Mouse (Mus musculus): ENCODE measurements around the gene Atn1. TPM values are rescaled to one million over a fixed set of nuclear protein-coding genes. Genes with fewer than 3 reads are reported as not detected.
A peak's percentile ranks its signal among the peaks of the same experiment; 100 is the strongest.

Atn1 gene
- total and polyA plus RNA-seq, 3 experiments = 1.9 to 58.8 (median 58.7) TPM

- DNase-seq (ENCODE audit: low spot score) = peak; percentile 82
- Histone ChIP-seq H3K27me3 (ENCODE audit: insufficient read depth, low read length) (no peaks in the 10 kb centered on the region), H3K9me3 (replicated peaks) (no peaks in the 10 kb centered on the region), H3K4me3 (ENCODE audit: low read depth, low read length) (peak within 1 kb of the TSS; percentile 100), H3K4me1 (ENCODE audit: insufficient read depth, low read depth, low read length) (peaks cover 75% of the 10 kb centered on the region), H3K36me3 (replicated peaks) (peaks cover 84% of the 10 kb centered on the region)
- ATAC-seq (ENCODE audit: extremely low read depth, insufficient number of reproducible peaks, low FRiP score, poor library complexity, severe bottlenecking) = peak; percentile 85
- no peak for TF ChIP-seq GATA2 (IDR thresholded peaks at IDR 0.05; ENCODE audit: borderline replicate concordance, low read depth, low read length)
- TF ChIP-seq TAL1 (conservative IDR thresholded peaks at IDR 0.05; ENCODE audit: low read depth, low read length) = no peak
- TF ChIP-seq POLR2AphosphoS5 (IDR thresholded peaks at IDR 0.05; ENCODE audit: insufficient replicate concordance, low read depth, low read length) = no peak
- no peak for TF ChIP-seq GATA1 (IDR thresholded peaks at IDR 0.05; ENCODE audit: borderline replicate concordance, low read length)
- no peak for TF ChIP-seq CTCF (IDR thresholded peaks at IDR 0.05; ENCODE audit: low read depth, low read length)
Measured at GRCm38 (mm10) chr6:124711824-124712782, 44.2 kb downstream of the Atn1 start, which contains the start of the genes Emg1 and Phb2. Gene Emg1, minus strand, starts transcription at chr6:124712178. Gene Phb2, plus strand, starts transcription at chr6:124712336.

DNA sequence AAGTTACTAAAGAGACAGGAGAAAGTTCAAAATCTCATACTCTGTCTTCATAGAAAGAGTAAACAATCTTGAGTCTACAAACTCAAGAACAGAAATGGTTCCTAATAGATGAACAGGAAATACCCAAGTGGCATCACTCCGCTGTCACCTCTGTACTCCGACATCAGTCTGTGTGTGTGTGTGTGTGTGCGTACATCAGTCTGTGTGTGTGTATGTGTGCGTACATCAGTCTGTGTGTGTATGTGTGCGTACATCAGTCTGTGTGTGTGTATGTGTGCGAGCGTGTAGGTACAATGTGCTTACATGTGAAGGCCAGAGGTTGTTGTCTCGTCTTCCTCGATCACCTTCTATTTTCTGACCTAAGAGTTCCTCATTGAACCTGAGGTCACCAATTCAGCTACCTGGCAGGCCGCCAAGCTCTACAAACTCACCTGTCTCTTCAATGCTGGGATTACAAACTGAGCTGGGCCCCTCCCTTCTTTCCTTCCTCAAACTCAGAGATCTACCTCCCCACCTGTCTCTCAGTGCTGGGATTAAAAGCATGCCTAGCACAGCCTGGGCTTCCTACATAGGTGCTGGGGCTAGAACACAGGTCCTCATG, 47.9 kb downstream of the Atn1 start:
- Histone ChIP-seq H3K27me3 (ENCODE audit: insufficient read depth, low read length) (no peaks in the 10 kb centered on the region), H3K4me3 (ENCODE audit: low read depth, low read length) (no peak overlapping the region), H3K36me3 (replicated peaks) (peaks cover 84% of the 10 kb centered on the region), H3K4me1 (ENCODE audit: insufficient read depth, low read depth, low read length) (peaks cover 69% of the 10 kb centered on the region), H3K9me3 (replicated peaks) (no peaks in the 10 kb centered on the region)
- no peak for DNase-seq (ENCODE audit: low spot score)
- no peak for TF ChIP-seq GATA1 (IDR thresholded peaks at IDR 0.05; ENCODE audit: borderline replicate concordance, low read length)
- no peak for TF ChIP-seq TAL1 (conservative IDR thresholded peaks at IDR 0.05; ENCODE audit: low read depth, low read length)
- TF ChIP-seq POLR2AphosphoS5 (IDR thresholded peaks at IDR 0.05; ENCODE audit: insufficient replicate concordance, low read depth, low read length) = no peak; the same call in 1 of the 2 replicates
- no peak for TF ChIP-seq CTCF (IDR thresholded peaks at IDR 0.05; ENCODE audit: low read depth, low read length)
- no peak for ATAC-seq (ENCODE audit: extremely low read depth, insufficient number of reproducible peaks, low FRiP score, poor library complexity, severe bottlenecking)

DNA sequence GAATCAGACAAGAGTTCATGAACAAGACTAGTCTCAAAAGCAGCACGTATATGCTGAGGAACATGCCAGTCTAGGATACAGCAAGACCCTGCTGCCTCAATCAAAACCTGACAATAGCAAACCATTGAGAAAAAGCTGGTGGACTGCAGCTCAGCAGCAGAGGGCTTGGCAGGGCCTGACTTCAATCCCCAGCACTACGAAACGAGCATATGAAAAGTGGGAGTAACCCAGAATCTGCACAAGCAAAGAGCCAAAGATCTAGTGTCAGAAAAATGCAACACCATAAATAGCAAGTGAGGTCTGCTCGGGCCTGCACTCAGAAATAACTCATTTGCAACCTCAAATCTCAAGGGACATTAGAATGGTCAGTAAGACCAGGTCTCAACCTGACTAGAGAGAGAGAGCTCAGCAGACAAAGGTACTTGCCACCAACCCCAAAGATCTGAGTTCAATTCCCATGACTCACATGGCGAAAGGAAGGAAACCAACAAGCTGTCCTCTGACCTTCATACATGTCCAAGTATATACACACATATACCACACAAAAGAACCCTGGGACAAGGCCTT, 50.2 kb downstream of the Atn1 start:
- H3K4me1 ChIP-seq (ENCODE audit: insufficient read depth, low read depth, low read length) = peaks cover 84% of the 10 kb centered on the region
- peaks cover 97% of the 10 kb centered on the region for H3K36me3 ChIP-seq (replicated peaks)
- no peak overlapping the region for H3K4me3 ChIP-seq (ENCODE audit: low read depth, low read length)
- H3K9me3 ChIP-seq (replicated peaks) = no peaks in the 10 kb centered on the region
- TF ChIP-seq GATA2 (IDR thresholded peaks at IDR 0.05; ENCODE audit: borderline replicate concordance, low read depth, low read length) (no peak), POLR2AphosphoS5 (IDR thresholded peaks at IDR 0.05; ENCODE audit: insufficient replicate concordance, low read depth, low read length) (0 out of 2 replicates have a peak, but pooled peaks have one; percentile 12)
- ATAC-seq (ENCODE audit: extremely low read depth, insufficient number of reproducible peaks, low FRiP score, poor library complexity, severe bottlenecking) (no peak), DNase-seq (ENCODE audit: low spot score) (no peak)
- H3K27me3 ChIP-seq (ENCODE audit: insufficient read depth, low read length) = no peaks in the 10 kb centered on the region

DNA sequence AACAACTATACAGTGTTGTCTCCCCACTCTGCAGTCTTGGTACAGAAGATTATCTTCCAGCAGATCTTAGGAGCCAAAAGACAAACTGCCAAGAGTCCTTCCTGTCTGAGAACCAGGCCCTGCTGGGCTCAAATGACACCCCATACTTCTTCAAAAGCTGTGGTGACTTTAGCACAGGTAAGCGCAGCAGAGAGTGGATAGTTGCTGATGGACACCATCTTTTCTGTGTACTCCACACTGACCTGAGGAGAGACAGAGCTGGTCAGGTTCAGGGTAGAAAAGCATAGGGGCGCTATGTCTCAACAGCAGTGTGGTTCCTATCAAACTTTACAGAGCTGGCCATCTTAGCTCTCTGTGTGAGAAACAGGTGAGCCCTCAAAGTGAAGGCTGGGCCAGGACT, 51.9 kb downstream of the Atn1 start:
- DNase-seq (ENCODE audit: low spot score) (no peak), ATAC-seq (ENCODE audit: extremely low read depth, insufficient number of reproducible peaks, low FRiP score, poor library complexity, severe bottlenecking) (no peak)
- H3K4me1 ChIP-seq (ENCODE audit: insufficient read depth, low read depth, low read length) = peaks cover 85% of the 10 kb centered on the region
- TF ChIP-seq TAL1 (conservative IDR thresholded peaks at IDR 0.05; ENCODE audit: low read depth, low read length) (no peak), POLR2AphosphoS5 (IDR thresholded peaks at IDR 0.05; ENCODE audit: insufficient replicate concordance, low read depth, low read length) (0 out of 2 replicates have a peak, but pooled peaks have one; percentile 73)
- no peaks in the 10 kb centered on the region for H3K27me3 ChIP-seq (ENCODE audit: insufficient read depth, low read length)
- H3K4me3 ChIP-seq (ENCODE audit: low read depth, low read length) = no peak overlapping the region
- H3K9me3 ChIP-seq (replicated peaks) = no peaks in the 10 kb centered on the region
- peaks cover 100% of the 10 kb centered on the region for H3K36me3 ChIP-seq (replicated peaks)

GRCm38 (mm10) chr6:124703789-124704188, 52.5 kb downstream of the Atn1 start:
- no peaks in the 10 kb centered on the region for H3K27me3 ChIP-seq (ENCODE audit: insufficient read depth, low read length)
- TF ChIP-seq TAL1 (conservative IDR thresholded peaks at IDR 0.05; ENCODE audit: low read depth, low read length) (no peak), POLR2AphosphoS5 (IDR thresholded peaks at IDR 0.05; ENCODE audit: insufficient replicate concordance, low read depth, low read length) (0 out of 2 replicates have a peak, but pooled peaks have one; percentile 52)
- H3K36me3 ChIP-seq (replicated peaks) = peaks cover 100% of the 10 kb centered on the region
- DNase-seq (ENCODE audit: low spot score) (no peak), ATAC-seq (ENCODE audit: extremely low read depth, insufficient number of reproducible peaks, low FRiP score, poor library complexity, severe bottlenecking) (no peak)
- peak overlapping the region; percentile 41; the same call in 1 of the 2 replicates for H3K4me3 ChIP-seq (ENCODE audit: low read depth, low read length)
- peaks cover 86% of the 10 kb centered on the region for H3K4me1 ChIP-seq (ENCODE audit: insufficient read depth, low read depth, low read length)
- no peaks in the 10 kb centered on the region for H3K9me3 ChIP-seq (replicated peaks)

- DNase-seq (ENCODE audit: low spot score) = no peak
- peak; percentile 92 for TF ChIP-seq CTCF (IDR thresholded peaks at IDR 0.05; ENCODE audit: low read depth, low read length)
- TF ChIP-seq POLR2AphosphoS5 (IDR thresholded peaks at IDR 0.05; ENCODE audit: insufficient replicate concordance, low read depth, low read length) = no peak
- H3K9me3 ChIP-seq (replicated peaks) = no peaks in the 10 kb centered on the region
Measured at GRCm38 (mm10) chr6:124702784-124703103, 53.6 kb downstream of the Atn1 start.

More at GRCm38 (mm10) chr6:124702784-124703103, 53.6 kb downstream of the Atn1 start:
- Histone ChIP-seq H3K4me1 (ENCODE audit: insufficient read depth, low read depth, low read length) (peaks cover 76% of the 10 kb centered on the region), H3K27me3 (ENCODE audit: insufficient read depth, low read length) (no peaks in the 10 kb centered on the region), H3K4me3 (ENCODE audit: low read depth, low read length) (no peak overlapping the region), H3K36me3 (replicated peaks) (peaks cover 100% of the 10 kb centered on the region)
- peak; percentile 58 for ATAC-seq (ENCODE audit: extremely low read depth, insufficient number of reproducible peaks, low FRiP score, poor library complexity, severe bottlenecking)

Data from G1E (cell line).